Mouse (Mus musculus): ENCODE data around the gene Clca3a1.

The Clca3a1 gene

GRCm38 (mm10) chr3:144679701-144680159, 81.0 kb downstream of the Clca3a1 start:
- no peak for DNase-seq
